Mouse (Mus musculus) forebrain, embryonic 14.5 days (tissue): Measurements from ENCODE around the gene Dhfr. TPM values are rescaled to one million over a fixed set of nuclear protein-coding genes. Genes with fewer than 3 reads are reported as not detected.

ENCODE experiments used
- ATAC-seq: fragments of 200-750 bp; cut with Nextera tagmentation; 2 replicates; pipeline ENCODE4 v1.8.0; 2017; ENCODE audit warnings: mild to moderate bottlenecking, moderate library complexity
- DNase-seq: peaks from one replicate; pipeline ENCODE4 v3.0.0-alpha.2; 2015; ENCODE audit warnings: low spot score
- H3K27ac ChIP-seq: fragments of 300-500 bp; sonication (generic); 2 replicates; pipeline ENCODE4 v1.5.1; 2014; ENCODE audit warnings: low read depth, mild to moderate bottlenecking, control low read depth, low read length, moderate library complexity
- H3K27me3 ChIP-seq: fragments of 300-500 bp; sonication (generic); replicated peaks from 2 replicates; pipeline ENCODE4 v1.6.1; 2014; ENCODE audit warnings: low read length, control low read depth, mixed read lengths; ENCODE audit not compliant: control insufficient read depth, insufficient read depth
- H3K36me3 ChIP-seq: fragments of 300-500 bp; sonication (generic); 2 replicates; pipeline ENCODE4 v1.6.1; 2014; ENCODE audit warnings: low read length, control low read depth; ENCODE audit not compliant: control insufficient read depth, insufficient read depth
- H3K4me1 ChIP-seq: fragments of 300-500 bp; sonication (generic); 2 replicates; pipeline ENCODE4 v1.6.1; 2014; ENCODE audit warnings: antibody characterized with exemption, low read length, control low read depth; ENCODE audit not compliant: control insufficient read depth, insufficient read depth
- H3K4me2 ChIP-seq: fragments of 300-500 bp; sonication (generic); 2 replicates; pipeline ENCODE4 v1.6.1; 2014; ENCODE audit warnings: mild to moderate bottlenecking, control low read depth, low read length
- H3K4me3 ChIP-seq: fragments of 300-500 bp; sonication (generic); 2 replicates; pipeline ENCODE4 v1.5.1; 2014; ENCODE audit warnings: low read depth, low read length, control low read depth
- H3K9ac ChIP-seq: fragments of 300-500 bp; sonication (generic); 2 replicates; pipeline ENCODE4 v1.6.1; 2014; ENCODE audit warnings: mild to moderate bottlenecking, low read length, control low read depth, moderate library complexity
- H3K9me3 ChIP-seq: fragments of 300-500 bp; sonication (generic); replicated peaks from 2 replicates; pipeline ENCODE4 v1.6.1; 2016; ENCODE audit warnings: low read length, control low read depth, mixed read lengths; ENCODE audit not compliant: control insufficient read depth
- WGBS: fragments of 180-500 bp; shearing (Covaris S2); extraction: QIAGEN DNeasy Blood & Tissue Kit; methylation state at CpG from one replicate; pipeline ENCODE4 v1.1.7; 2014; 5-methylcytosine and 5-hydroxymethylcytosine counted together
- polyA plus RNA-seq: library from polyadenylated mRNA; unstranded; fragments of >200 nt; fragmentation: Nextera tagmentation; extraction: Ambion mirVana; gene quantifications from 2 replicates; pipeline ENCODE4 v1.2.1, GENCODE M21; 2014

Gene Dhfr
- polyA plus RNA-seq, 1 experiment from 2014 or later, result 10.8 TPM

DNA sequence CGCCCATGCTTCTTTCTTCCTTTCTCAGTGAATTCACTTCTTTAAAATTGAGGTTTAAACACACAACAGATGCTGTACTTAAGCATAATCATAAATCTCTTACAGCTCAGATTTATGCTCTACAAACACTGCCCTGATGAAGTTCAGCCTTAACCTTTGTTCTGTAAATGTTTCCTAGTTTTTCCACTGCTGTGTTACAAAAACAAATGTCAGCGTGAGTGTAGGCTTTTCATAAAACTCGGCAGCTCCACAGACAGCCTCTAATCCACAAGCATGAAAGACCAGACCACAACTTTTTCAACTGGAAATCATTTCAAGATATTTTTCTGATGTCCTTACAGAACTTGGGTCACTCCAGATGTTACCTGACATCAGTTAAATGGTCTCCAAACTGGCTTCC, 49.0 kb downstream of the Dhfr start:
- Histone ChIP-seq H3K4me2 (no peak overlapping the region), H3K4me3 (no peak overlapping the region), H3K9me3 (no peaks in the 10 kb centered on the region), H3K36me3 (no peaks in the 10 kb centered on the region), H3K27me3 (no peaks in the 10 kb centered on the region), H3K27ac (no peak overlapping the region), H3K4me1 (no peaks in the 10 kb centered on the region), H3K9ac (no peak overlapping the region)
- WGBS, result 85% methylated on average over 3 of the region's 3 CpGs
- DNase-seq (no peak), ATAC-seq (no peak)

GRCm38 (mm10) chr13:92410486-92410885, 56.0 kb downstream of the Dhfr start:
- DNase-seq (no peak), ATAC-seq (no peak)
- no peaks in the 10 kb centered on the region for H3K27me3 ChIP-seq
- H3K4me3 ChIP-seq, result no peak overlapping the region
- H3K4me1 ChIP-seq, result no peaks in the 10 kb centered on the region
- 87% methylated on average over 2 of the region's 2 CpGs for WGBS
- H3K9ac ChIP-seq, result no peak overlapping the region
- no peak overlapping the region for H3K4me2 ChIP-seq
- no peaks in the 10 kb centered on the region for H3K9me3 ChIP-seq
- no peaks in the 10 kb centered on the region for H3K36me3 ChIP-seq
- no peak overlapping the region for H3K27ac ChIP-seq

GRCm38 (mm10) chr13:92419630-92420029, 65.1 kb downstream of the Dhfr start:
- Histone ChIP-seq H3K36me3 (no peaks in the 10 kb centered on the region), H3K9ac (no peak overlapping the region), H3K4me3 (no peak overlapping the region), H3K27ac (no peak overlapping the region), H3K9me3 (no peaks in the 10 kb centered on the region), H3K4me2 (no peak overlapping the region), H3K4me1 (no peaks in the 10 kb centered on the region), H3K27me3 (peaks cover 3% of the 10 kb centered on the region; the same call in 1 of the 2 replicates)
- 88% methylated on average over 11 of the region's 11 CpGs for WGBS
- ATAC-seq, result no peak
- DNase-seq, result no peak

DNA sequence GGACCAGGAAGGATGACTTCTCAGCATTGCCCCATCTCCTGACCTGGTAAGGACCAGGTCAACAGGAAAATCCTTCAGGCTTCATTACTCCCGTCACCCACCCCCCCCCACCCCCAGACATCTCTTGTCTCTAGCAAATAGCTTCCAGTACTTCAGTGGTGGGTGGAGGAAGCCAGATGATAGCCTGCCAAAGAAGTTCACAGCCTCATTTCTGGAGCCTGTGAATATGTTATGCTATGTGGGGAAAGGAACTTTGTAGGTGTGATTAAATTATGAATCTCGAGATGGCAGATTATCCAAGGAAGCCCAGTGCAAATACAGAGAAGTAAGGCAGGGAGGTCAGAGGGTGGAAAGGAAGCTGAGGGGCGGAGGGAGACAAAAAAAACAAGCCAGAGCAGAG, 69.2 kb downstream of the Dhfr start:
- peaks cover 4% of the 10 kb centered on the region for H3K4me1 ChIP-seq
- H3K9ac ChIP-seq, result no peak overlapping the region
- H3K27me3 ChIP-seq, result peaks cover 35% of the 10 kb centered on the region
- ATAC-seq, result no peak
- DNase-seq, result no peak
- H3K4me3 ChIP-seq, result no peak overlapping the region
- no peak overlapping the region for H3K27ac ChIP-seq
- no peaks in the 10 kb centered on the region for H3K36me3 ChIP-seq
- no peak overlapping the region for H3K4me2 ChIP-seq
- no peaks in the 10 kb centered on the region for H3K9me3 ChIP-seq
- WGBS, result 63% methylated on average over 3 of the region's 3 CpGs

- Histone ChIP-seq H3K27ac (no peak within 1 kb of the TSS), H3K36me3 (no peaks in the 10 kb centered on the region), H3K27me3 (peaks cover 35% of the 10 kb centered on the region), H3K4me1 (peaks cover 4% of the 10 kb centered on the region), H3K9me3 (no peaks in the 10 kb centered on the region), H3K9ac (peak within 1 kb of the TSS; percentile 64), H3K4me3 (peak within 1 kb of the TSS; percentile 54), H3K4me2 (peak within 1 kb of the TSS; percentile 99)
- ATAC-seq (peak; percentile 85), DNase-seq (peak; percentile 46)
- under 1% methylated on average over 54 of the region's 54 CpGs for WGBS
Measured at GRCm38 (mm10) chr13:92425758-92426264, 71.3 kb downstream of the Dhfr start, which contains the start of gene Ankrd34b. Gene Ankrd34b (plus strand): TSS chr13:92425896.

GRCm38 (mm10) chr13:92426294-92427051, 71.9 kb downstream of the Dhfr start:
- ATAC-seq (peak; percentile 65), DNase-seq (peak; percentile 40)
- Histone ChIP-seq H3K4me2 (peak overlapping the region; percentile 99), H3K36me3 (no peaks in the 10 kb centered on the region), H3K4me1 (peaks cover 4% of the 10 kb centered on the region), H3K4me3 (peak overlapping the region; percentile 54), H3K9me3 (no peaks in the 10 kb centered on the region), H3K27me3 (peaks cover 35% of the 10 kb centered on the region), H3K9ac (peak overlapping the region; percentile 64), H3K27ac (no peak overlapping the region)
- under 1% methylated on average over 75 of the region's 92 CpGs for WGBS

GRCm38 (mm10) chr13:92427351-92427855, 72.9 kb downstream of the Dhfr start:
- DNase-seq (no peak), ATAC-seq (no peak)
- Histone ChIP-seq H3K9ac (no peak overlapping the region), H3K4me2 (peak overlapping the region; percentile 99), H3K9me3 (no peaks in the 10 kb centered on the region), H3K27me3 (peaks cover 35% of the 10 kb centered on the region), H3K4me1 (peaks cover 4% of the 10 kb centered on the region), H3K4me3 (peak overlapping the region; percentile 54), H3K36me3 (no peaks in the 10 kb centered on the region), H3K27ac (no peak overlapping the region)
- WGBS, result 57% methylated on average over 4 of the region's 4 CpGs
